Mouse (Mus musculus): ENCODE results near the gene Gm21970.
A peak's percentile ranks its signal among the peaks of the same experiment; 100 is the strongest.

- TF ChIP-seq EP300 (IDR thresholded peaks at IDR 0.05) (peak; percentile 92), CTCF (IDR thresholded peaks at IDR 0.05) (peak; percentile 42)
Measured at GRCm38 (mm10) chr16:91452363-91452896, 60.9 kb downstream of the Gm21970 start.

All from lung, postnatal 0 days (tissue).